Mouse (Mus musculus): ENCODE results near the gene Taldo1.
"Not testable (repeated sequence)": the region's sequence is repeated elsewhere in the genome, so short reads cannot be mapped to it uniquely, and the experiment has no call there.

Taldo1 gene

GRCm38 (mm10) chr7:141438201-141438968, 46.4 kb downstream of the Taldo1 start:
- DNase-seq (ENCODE audit: low spot score in 2 of 2), result no peak

GRCm38 (mm10) chr7:141439140-141439679, 47.2 kb downstream of the Taldo1 start:
- no peak for DNase-seq (ENCODE audit: low spot score in 2 of 2)

GRCm38 (mm10) chr7:141439811-141440210, 47.8 kb downstream of the Taldo1 start:
- no peak for DNase-seq (ENCODE audit: low spot score in 2 of 2)

GRCm38 (mm10) chr7:141440613-141441012, 48.6 kb downstream of the Taldo1 start:
- DNase-seq (ENCODE audit: low spot score in 2 of 2), result no peak

- DNase-seq (ENCODE audit: low spot score in 2 of 2), result no peak
Observed at GRCm38 (mm10) chr7:141441460-141441859, 49.5 kb downstream of the Taldo1 start.

- DNase-seq (ENCODE audit: low spot score in 2 of 2), result no peak
Observed at GRCm38 (mm10) chr7:141442199-141442598, 50.2 kb downstream of the Taldo1 start.

- DNase-seq (ENCODE audit: low spot score in 2 of 2), result no peak
Observed at GRCm38 (mm10) chr7:141443081-141443821, 51.3 kb downstream of the Taldo1 start.

- no peak for DNase-seq (ENCODE audit: low spot score in 2 of 2)
Observed at GRCm38 (mm10) chr7:141443828-141444237, 51.8 kb downstream of the Taldo1 start, which contains the start of gene Pidd1. Gene Pidd1, minus strand, starts transcription at chr7:141444025.

GRCm38 (mm10) chr7:141446374-141446773, 54.4 kb downstream of the Taldo1 start:
- DNase-seq (ENCODE audit: low spot score in 2 of 2), result not testable (repeated sequence)

- peak; percentile 89 to 95 for DNase-seq (ENCODE audit: low spot score in 2 of 2)
Observed at GRCm38 (mm10) chr7:141447110-141447991, 55.4 kb downstream of the Taldo1 start, which contains the start of gene Rplp2. Gene Rplp2, plus strand, starts transcription at chr7:141447370.

GRCm38 (mm10) chr7:141451928-141452327, 59.9 kb downstream of the Taldo1 start:
- no peak for DNase-seq (ENCODE audit: low spot score in 2 of 2)

All from left cerebral cortex, adult 9 months (tissue).